Mouse (Mus musculus): ENCODE data around the gene Gm38394.

The Gm38394 gene

DNA sequence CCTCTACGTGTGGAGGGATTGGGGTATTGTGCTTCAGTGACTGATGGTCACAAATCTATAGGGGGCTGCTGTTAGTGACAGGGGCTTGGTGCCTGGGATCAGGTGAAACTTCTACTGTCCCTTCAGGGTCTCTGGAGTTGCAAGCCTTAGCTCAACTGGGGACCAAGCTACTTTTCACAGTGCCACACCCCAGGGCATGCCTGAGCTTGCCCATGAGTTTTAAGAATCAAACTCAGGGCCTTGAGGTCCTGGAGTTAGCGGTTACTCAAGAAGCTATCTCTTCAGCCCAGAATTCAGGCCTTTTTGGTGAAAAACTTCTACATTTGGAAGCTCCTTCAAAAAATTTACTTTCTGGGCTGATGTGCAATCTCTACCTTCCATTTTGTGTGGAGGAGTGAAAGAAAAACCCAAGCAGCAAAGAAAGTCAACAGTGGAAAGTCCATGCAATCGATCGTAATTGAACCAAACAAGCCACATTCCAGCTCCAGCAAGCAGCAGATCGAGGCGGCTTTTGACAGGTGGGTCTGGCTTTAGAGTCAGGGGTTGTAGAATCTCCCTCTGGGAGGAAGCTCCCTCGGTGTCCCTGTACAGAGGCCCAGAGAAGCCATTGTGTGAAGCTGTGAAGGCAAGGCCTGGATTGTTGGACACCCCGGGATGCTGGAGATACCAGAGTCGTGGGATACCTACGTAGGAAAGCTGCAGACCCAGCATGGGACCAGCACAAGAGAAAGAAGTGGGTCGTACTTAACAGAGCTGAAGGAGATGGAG, 3.3 kb upstream of the Gm38394 start:
- DNase-seq (ENCODE audit: low spot score in 2 of 2): no peak

DNA sequence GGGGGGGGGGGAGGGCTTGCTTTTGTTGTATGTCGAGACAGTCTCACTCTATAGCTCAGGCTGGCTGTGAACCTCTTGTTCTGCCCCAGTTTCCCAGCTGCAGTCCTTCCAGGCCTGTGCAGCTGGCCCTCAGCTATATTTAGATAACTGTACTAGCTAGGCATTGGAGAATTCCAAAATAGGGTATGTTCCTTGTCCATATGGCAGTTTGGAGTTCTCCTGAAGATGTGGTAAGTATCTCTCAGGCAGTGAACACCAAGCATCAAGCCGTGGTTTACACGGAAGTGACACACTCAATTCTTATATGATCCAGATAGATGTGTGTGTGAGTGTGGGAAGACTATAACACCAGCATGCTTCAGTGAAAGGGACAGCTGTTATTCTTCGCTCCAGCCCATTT, 2.3 kb upstream of the Gm38394 start:
- DNase-seq (ENCODE audit: low spot score in 2 of 2): peak in 1 of 2 experiments; percentile 61

- no peak for DNase-seq (ENCODE audit: low spot score in 2 of 2)
These were observed 1.8 kb upstream of the Gm38394 start for GRCm38 (mm10) chr1:133662941-133663340.

DNA sequence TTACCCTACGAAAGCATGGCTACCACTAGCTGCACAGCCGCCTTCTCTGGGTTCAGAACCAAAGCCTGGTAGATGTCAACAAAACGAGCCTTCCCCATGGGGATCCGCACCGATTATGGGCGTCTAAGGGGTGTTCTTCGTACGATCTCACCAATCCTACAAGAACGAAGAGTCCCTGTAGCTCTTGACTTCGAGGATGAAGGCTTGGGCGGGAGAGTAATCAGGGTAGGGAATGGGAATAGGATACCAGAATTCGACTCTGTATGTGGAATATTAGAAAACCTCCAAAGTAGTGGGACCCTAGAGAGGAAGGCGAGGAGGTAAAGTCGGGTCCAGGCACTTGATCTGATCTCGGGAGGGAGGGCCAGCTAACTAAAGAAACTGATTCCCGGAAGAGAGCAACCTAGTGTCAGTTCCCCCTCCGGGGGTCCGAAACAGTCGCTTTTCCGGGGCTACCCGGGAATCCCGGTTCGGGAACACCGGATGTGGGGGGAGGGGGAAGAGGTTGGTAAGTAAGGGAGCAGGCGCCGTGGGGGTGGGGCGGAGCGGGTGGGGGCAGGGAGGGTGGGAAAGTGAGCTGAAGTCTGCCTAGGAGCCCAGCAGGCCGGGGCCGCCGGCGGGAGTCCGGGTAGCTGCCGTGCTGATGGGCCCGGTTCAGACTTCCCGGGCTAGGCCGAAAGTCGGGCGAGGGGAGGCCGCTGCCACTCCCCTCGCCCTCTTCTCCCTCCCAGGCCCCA, 484 bp downstream of the Gm38394 start, which contains the start of gene Zbed6:
Gene Zbed6, minus strand, starts transcription at position 420 of the 737 bp plus-strand sequence.
- peak; percentile 84 to 88 for DNase-seq (ENCODE audit: low spot score in 2 of 2)

DNA sequence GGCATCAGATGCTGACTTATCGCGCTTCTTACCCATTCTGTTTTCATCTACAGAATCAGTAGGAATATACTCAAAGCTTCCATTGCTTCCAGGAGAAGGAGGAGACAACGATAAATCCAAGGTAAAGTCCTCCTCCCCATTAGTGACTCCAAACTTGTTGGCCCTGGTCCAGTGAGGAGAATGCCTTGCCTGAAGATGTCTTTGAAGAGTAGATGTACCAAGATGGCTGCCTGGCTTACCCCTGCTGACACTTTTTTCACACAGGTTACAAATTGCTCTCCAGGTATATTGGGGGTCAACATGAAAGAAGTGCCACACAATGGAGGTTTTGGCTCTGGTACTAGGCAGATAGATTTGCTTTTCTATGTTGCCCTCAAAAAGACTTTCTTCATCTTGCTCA, 2.2 kb downstream of the Gm38394 start:
- no peak for DNase-seq (ENCODE audit: low spot score in 2 of 2)

DNA sequence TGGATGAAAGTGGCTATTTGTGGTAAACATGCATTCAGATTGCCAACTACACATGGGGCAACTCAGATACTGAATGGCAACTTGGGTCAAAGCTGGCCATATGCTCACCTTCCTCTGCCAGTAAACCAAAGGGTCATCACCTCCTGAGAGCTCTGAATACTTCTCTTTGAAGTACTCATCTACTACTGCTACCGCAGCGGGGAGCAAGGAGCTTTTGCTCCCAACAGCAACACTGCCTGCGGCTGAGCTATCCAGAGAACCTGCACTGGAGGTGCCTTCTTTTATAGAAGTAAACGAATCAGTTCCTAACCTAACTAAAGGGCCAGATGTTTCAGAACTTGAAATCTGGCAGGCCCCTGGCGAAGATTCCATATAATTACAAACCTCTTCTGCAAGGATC, 4.3 kb downstream of the Gm38394 start:
- no peak for DNase-seq (ENCODE audit: low spot score in 2 of 2)

DNA sequence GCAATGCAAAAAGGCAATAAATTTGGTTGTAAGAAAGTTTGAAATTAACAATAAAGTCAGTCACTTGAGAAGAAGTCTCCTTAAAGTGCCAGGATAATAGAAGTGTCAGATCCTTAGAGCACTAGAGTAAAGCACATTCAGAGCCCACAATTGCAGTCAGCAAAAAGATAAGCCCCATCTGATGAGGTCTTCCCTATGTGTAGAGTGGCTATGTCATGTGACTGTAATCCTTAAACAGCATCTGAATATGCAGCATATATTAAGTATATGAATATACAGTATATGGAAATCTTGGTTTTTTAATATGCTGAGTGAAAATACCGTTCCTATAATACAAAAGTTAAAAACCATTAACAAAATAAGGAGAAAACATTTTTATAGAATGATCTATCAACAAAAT, 8.1 kb downstream of the Gm38394 start:
- DNase-seq (ENCODE audit: low spot score in 2 of 2): no peak

DNA sequence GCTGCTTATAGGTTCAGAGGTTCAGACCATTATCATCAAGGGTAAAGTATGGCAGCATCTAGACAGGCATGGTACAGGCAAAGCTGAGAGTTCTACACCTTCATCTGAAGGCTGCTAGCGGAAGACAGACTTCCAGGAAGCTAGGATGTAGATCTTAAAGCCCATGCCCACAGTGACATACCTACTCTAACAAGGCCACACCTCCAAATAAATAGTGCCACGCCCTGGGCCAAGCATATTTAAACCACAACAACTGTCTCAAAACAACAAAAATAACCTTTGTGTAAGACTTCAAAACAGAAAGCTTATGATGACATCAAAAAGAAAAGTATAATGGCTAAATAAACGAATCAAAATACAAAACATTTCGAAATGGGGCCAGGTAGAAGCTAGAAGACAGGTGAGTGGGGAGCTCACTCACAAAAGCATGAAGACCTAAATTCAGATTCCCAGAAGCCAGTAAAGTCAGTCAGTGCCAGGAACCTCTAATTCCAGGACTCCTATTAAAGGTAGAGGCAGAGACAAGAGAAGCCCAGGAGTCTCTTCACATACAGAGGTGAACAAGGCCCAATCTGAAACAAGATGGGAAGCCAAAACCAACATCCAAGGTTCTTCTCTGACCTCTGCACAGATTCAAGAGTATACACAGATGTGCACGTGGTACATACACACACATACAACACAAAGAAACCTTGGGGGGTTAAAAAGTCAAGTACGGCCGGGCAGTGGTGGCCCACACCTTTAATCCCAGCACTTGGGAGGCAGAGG, 10.6 kb downstream of the Gm38394 start:
- no peak for DNase-seq (ENCODE audit: low spot score in 2 of 2)

GRCm38 (mm10) chr1:133645652-133646051, 15.5 kb downstream of the Gm38394 start:
- DNase-seq (ENCODE audit: low spot score in 2 of 2): no peak

GRCm38 (mm10) chr1:133641163-133641562, 20.0 kb downstream of the Gm38394 start:
- no peak for DNase-seq (ENCODE audit: low spot score in 2 of 2)

DNA sequence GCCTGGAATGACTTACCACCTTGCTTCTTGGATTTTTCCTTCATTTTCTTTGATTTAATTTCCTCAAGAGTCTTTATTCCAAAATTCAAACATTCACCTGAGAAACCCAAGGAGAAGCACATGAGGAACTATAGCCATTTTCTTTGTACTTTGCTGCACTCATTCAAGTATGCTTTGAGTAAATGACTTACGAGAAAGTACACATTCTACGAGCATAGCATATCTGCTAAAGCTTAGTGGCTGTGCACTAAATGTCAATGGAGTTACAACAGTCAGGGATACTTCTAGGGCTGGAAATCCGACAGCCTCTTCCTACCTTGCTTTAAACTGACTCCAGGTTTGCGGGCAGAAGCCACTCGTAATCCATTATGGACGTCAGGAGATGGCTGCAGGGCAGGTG, 22.6 kb downstream of the Gm38394 start:
- DNase-seq (ENCODE audit: low spot score in 2 of 2): no peak

GRCm38 (mm10) chr1:133632168-133632567, 28.9 kb downstream of the Gm38394 start:
- no peak for DNase-seq (ENCODE audit: low spot score in 2 of 2)

- DNase-seq (ENCODE audit: low spot score in 2 of 2): no peak
These were observed 36.1 kb downstream of the Gm38394 start for GRCm38 (mm10) chr1:133625052-133625451.

GRCm38 (mm10) chr1:133618311-133618710, 42.8 kb downstream of the Gm38394 start:
- no peak for DNase-seq (ENCODE audit: low spot score in 2 of 2)

DNA sequence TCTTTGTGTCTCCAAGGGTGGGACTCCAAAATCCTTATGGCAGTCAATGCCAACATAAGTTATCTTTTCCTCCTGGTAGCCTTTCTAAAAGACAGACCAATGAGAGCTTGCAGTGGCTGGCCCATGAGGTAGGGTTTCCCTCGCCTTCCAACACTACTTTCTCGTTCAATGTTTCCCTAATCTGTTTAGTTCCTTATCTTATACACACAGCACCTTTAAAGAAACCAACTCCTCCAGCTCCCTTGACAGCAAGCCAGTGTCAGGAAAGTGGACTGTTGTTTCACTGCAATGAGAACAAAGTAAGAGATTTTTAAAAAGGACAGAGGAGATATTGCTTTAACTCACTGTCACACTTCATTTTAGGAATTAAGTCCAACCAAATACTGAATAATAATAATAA, 43.2 kb downstream of the Gm38394 start:
- no peak for DNase-seq (ENCODE audit: low spot score in 2 of 2)

- no peak for DNase-seq (ENCODE audit: low spot score in 2 of 2)
These were observed 47.3 kb downstream of the Gm38394 start for GRCm38 (mm10) chr1:133613817-133614216.

DNA sequence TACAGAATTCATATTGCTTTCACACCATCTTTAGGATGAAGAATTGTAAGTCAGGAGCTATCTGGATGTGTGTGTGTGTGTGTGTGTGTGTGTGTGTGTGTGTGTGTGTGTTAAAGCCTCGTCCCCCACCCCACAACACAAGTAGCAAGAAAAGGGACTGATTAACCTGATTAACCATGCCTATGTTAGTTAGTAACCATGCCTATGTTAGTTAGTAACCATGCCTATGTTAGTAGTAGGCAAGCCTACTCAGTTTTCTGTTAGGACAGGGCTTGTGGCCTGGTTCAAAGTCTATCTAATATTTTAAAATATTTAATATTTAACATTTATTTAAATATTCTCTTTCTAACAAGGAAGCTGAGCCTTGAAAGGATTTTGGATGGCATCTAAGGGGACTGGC, 49.7 kb downstream of the Gm38394 start:
- no peak for DNase-seq (ENCODE audit: low spot score in 2 of 2)

DNA sequence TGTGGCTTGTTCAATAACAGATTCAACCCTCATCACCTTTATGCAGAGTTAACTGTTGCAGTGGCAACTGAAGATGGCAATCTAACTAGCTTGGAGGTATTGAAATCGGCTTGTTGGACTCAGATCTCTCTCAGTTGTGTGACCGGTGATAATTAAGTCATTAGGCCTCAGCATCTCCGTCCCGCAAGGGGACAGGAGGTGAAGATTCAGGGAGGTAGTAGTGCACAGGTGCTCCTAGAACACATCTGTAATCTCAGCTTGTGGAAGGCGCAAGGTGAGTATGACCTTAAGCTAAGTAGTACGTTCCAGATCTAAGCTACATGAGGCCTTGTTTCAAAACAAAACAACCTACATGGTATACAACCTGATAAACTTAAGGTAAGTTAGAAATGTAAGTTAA, 50.5 kb downstream of the Gm38394 start:
- DNase-seq (ENCODE audit: low spot score in 2 of 2): no peak

GRCm38 (mm10) chr1:133609771-133610502, 51.2 kb downstream of the Gm38394 start, which contains the start of gene Snrpe:
TSS of gene Snrpe (minus strand) at chr1:133610291.
- DNase-seq (ENCODE audit: low spot score in 2 of 2): peak; percentile 97 to 99

DNA sequence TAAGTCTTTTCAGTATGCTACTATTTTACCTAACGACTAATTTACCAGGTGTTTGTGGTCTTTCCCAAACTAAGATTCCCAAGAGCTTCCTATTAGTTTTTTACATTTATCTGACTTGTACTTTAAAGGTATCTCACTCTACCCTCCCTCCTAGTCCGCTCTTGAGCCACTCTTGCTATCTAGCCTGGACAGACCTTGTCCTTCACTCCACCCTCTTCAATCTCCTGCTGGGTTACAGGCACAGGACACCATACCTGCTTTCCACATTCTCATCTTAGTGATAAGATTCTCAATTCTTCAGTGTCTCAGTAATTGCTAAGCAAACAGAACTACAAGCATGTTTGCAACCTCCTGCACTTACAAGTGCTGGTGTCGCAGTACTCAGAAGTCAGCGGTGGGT, 57.9 kb downstream of the Gm38394 start:
- no peak for DNase-seq (ENCODE audit: low spot score in 2 of 2)

- DNase-seq (ENCODE audit: low spot score in 2 of 2): peak; percentile 46 to 69
These were observed 64.7 kb downstream of the Gm38394 start for GRCm38 (mm10) chr1:133596298-133597007.

Data from right cerebral cortex, postnatal 10 days (tissue).